Mouse (Mus musculus): ENCODE results near the gene Mad1l1. TPM values are rescaled to one million over a fixed set of nuclear protein-coding genes. Genes with fewer than 3 reads are reported as not detected.
A peak's percentile ranks its signal among the peaks of the same experiment; 100 is the strongest.

Mad1l1 gene
- total and polyA plus RNA-seq, 2 experiments = 6.7 to 14.4 TPM

- WGBS = 29% methylated on average over 5 of the region's 5 CpGs
- TF ChIP-seq POLR2A (IDR thresholded peaks at IDR 0.05; ENCODE audit: extremely low read depth, insufficient read depth, low read length) (no peak), CTCF (IDR thresholded peaks at IDR 0.05; ENCODE audit: low read depth, low read length) (no peak)
- H3K4me3 ChIP-seq (ENCODE audit: insufficient read depth, low read depth, low read length) = no peak overlapping the region
- DNase-seq (ENCODE audit: extremely low read depth, low read depth, low spot score) = peak; percentile 74
- peaks cover 10% of the 10 kb centered on the region for H3K4me1 ChIP-seq (ENCODE audit: control insufficient read depth, insufficient read depth, low read length)
- H3K27ac ChIP-seq (replicated peaks; ENCODE audit: insufficient read depth, low read depth, low read length) = no peak overlapping the region
- H3K36me3 ChIP-seq (ENCODE audit: control insufficient read depth, insufficient read depth, low read length) = no peaks in the 10 kb centered on the region
- no peak overlapping the region for H3K9ac ChIP-seq (ENCODE audit: low read depth, low read length)
- H3K79me2 ChIP-seq (ENCODE audit: control insufficient read depth, insufficient read depth, low read length) = no peaks in the 10 kb centered on the region
- no peaks in the 10 kb centered on the region for H3K27me3 ChIP-seq (ENCODE audit: control insufficient read depth, insufficient read depth, low read length)
These were observed 171.2 kb downstream of the Mad1l1 start for GRCm38 (mm10) chr5:140150136-140150535.

GRCm38 (mm10) chr5:140149298-140149697, 172.1 kb downstream of the Mad1l1 start:
- Histone ChIP-seq H3K9ac (ENCODE audit: low read depth, low read length) (no peak overlapping the region), H3K79me2 (ENCODE audit: control insufficient read depth, insufficient read depth, low read length) (no peaks in the 10 kb centered on the region), H3K27ac (replicated peaks; ENCODE audit: insufficient read depth, low read depth, low read length) (no peak overlapping the region), H3K4me3 (ENCODE audit: insufficient read depth, low read depth, low read length) (no peak overlapping the region), H3K27me3 (ENCODE audit: control insufficient read depth, insufficient read depth, low read length) (no peaks in the 10 kb centered on the region), H3K36me3 (ENCODE audit: control insufficient read depth, insufficient read depth, low read length) (no peaks in the 10 kb centered on the region), H3K4me1 (ENCODE audit: control insufficient read depth, insufficient read depth, low read length) (peaks cover 10% of the 10 kb centered on the region)
- no peak for DNase-seq (ENCODE audit: extremely low read depth, low read depth, low spot score)
- 87% methylated on average over 4 of the region's 4 CpGs for WGBS
- TF ChIP-seq POLR2A (IDR thresholded peaks at IDR 0.05; ENCODE audit: extremely low read depth, insufficient read depth, low read length) = no peak
- no peak for TF ChIP-seq CTCF (IDR thresholded peaks at IDR 0.05; ENCODE audit: low read depth, low read length)

- TF ChIP-seq POLR2A (IDR thresholded peaks at IDR 0.05; ENCODE audit: extremely low read depth, insufficient read depth, low read length) (no peak), CTCF (IDR thresholded peaks at IDR 0.05; ENCODE audit: low read depth, low read length) (no peak)
- Histone ChIP-seq H3K79me2 (ENCODE audit: control insufficient read depth, insufficient read depth, low read length) (no peaks in the 10 kb centered on the region), H3K27me3 (ENCODE audit: control insufficient read depth, insufficient read depth, low read length) (no peaks in the 10 kb centered on the region), H3K4me1 (ENCODE audit: control insufficient read depth, insufficient read depth, low read length) (no peaks in the 10 kb centered on the region), H3K36me3 (ENCODE audit: control insufficient read depth, insufficient read depth, low read length) (no peaks in the 10 kb centered on the region), H3K4me3 (ENCODE audit: insufficient read depth, low read depth, low read length) (no peak overlapping the region), H3K27ac (replicated peaks; ENCODE audit: insufficient read depth, low read depth, low read length) (no peak overlapping the region), H3K9ac (ENCODE audit: low read depth, low read length) (no peak overlapping the region)
- DNase-seq (ENCODE audit: extremely low read depth, low read depth, low spot score) = no peak
- WGBS = 90% methylated on average over 2 of the region's 2 CpGs
These were observed 177.8 kb downstream of the Mad1l1 start for GRCm38 (mm10) chr5:140143541-140143940.

- 76% methylated on average over 4 of the region's 4 CpGs for WGBS
These were observed 180.0 kb downstream of the Mad1l1 start for GRCm38 (mm10) chr5:140141336-140141735.

GRCm38 (mm10) chr5:140140214-140140613, 181.1 kb downstream of the Mad1l1 start:
- Histone ChIP-seq H3K4me3 (ENCODE audit: insufficient read depth, low read depth, low read length) (no peak overlapping the region), H3K36me3 (ENCODE audit: control insufficient read depth, insufficient read depth, low read length) (no peaks in the 10 kb centered on the region; the same call in 1 of the 2 replicates), H3K4me1 (ENCODE audit: control insufficient read depth, insufficient read depth, low read length) (no peaks in the 10 kb centered on the region), H3K9ac (ENCODE audit: low read depth, low read length) (no peak overlapping the region), H3K27ac (replicated peaks; ENCODE audit: insufficient read depth, low read depth, low read length) (no peak overlapping the region), H3K79me2 (ENCODE audit: control insufficient read depth, insufficient read depth, low read length) (no peaks in the 10 kb centered on the region), H3K27me3 (ENCODE audit: control insufficient read depth, insufficient read depth, low read length) (no peaks in the 10 kb centered on the region)
- no peak for DNase-seq (ENCODE audit: extremely low read depth, low read depth, low spot score)
- peak; percentile 85 for TF ChIP-seq CTCF (IDR thresholded peaks at IDR 0.05; ENCODE audit: low read depth, low read length)
- TF ChIP-seq POLR2A (IDR thresholded peaks at IDR 0.05; ENCODE audit: extremely low read depth, insufficient read depth, low read length) = no peak

More at GRCm38 (mm10) chr5:140141336-140141735, 180.0 kb downstream of the Mad1l1 start:
- DNase-seq (ENCODE audit: extremely low read depth, low read depth, low spot score) = no peak
- Histone ChIP-seq H3K9ac (ENCODE audit: low read depth, low read length) (no peak overlapping the region), H3K4me3 (ENCODE audit: insufficient read depth, low read depth, low read length) (no peak overlapping the region), H3K79me2 (ENCODE audit: control insufficient read depth, insufficient read depth, low read length) (no peaks in the 10 kb centered on the region), H3K36me3 (ENCODE audit: control insufficient read depth, insufficient read depth, low read length) (no peaks in the 10 kb centered on the region; the same call in 1 of the 2 replicates), H3K27ac (replicated peaks; ENCODE audit: insufficient read depth, low read depth, low read length) (no peak overlapping the region), H3K27me3 (ENCODE audit: control insufficient read depth, insufficient read depth, low read length) (no peaks in the 10 kb centered on the region), H3K4me1 (ENCODE audit: control insufficient read depth, insufficient read depth, low read length) (no peaks in the 10 kb centered on the region)
- no peak for TF ChIP-seq POLR2A (IDR thresholded peaks at IDR 0.05; ENCODE audit: extremely low read depth, insufficient read depth, low read length)
- TF ChIP-seq CTCF (IDR thresholded peaks at IDR 0.05; ENCODE audit: low read depth, low read length) = no peak

GRCm38 (mm10) chr5:140135734-140136625, 185.4 kb downstream of the Mad1l1 start:
- TF ChIP-seq POLR2A (IDR thresholded peaks at IDR 0.05; ENCODE audit: extremely low read depth, insufficient read depth, low read length) (no peak), CTCF (IDR thresholded peaks at IDR 0.05; ENCODE audit: low read depth, low read length) (no peak)
- DNase-seq (ENCODE audit: extremely low read depth, low read depth, low spot score) = no peak
- Histone ChIP-seq H3K27ac (replicated peaks; ENCODE audit: insufficient read depth, low read depth, low read length) (no peak overlapping the region), H3K79me2 (ENCODE audit: control insufficient read depth, insufficient read depth, low read length) (no peaks in the 10 kb centered on the region), H3K9ac (ENCODE audit: low read depth, low read length) (no peak overlapping the region), H3K36me3 (ENCODE audit: control insufficient read depth, insufficient read depth, low read length) (no peaks in the 10 kb centered on the region; the same call in 1 of the 2 replicates), H3K4me1 (ENCODE audit: control insufficient read depth, insufficient read depth, low read length) (no peaks in the 10 kb centered on the region; the same call in none of the 2 replicates), H3K4me3 (ENCODE audit: insufficient read depth, low read depth, low read length) (no peak overlapping the region), H3K27me3 (ENCODE audit: control insufficient read depth, insufficient read depth, low read length) (no peaks in the 10 kb centered on the region)
- 88% methylated on average over 8 of the region's 8 CpGs for WGBS

All from liver, adult 2 months (tissue).